Mouse (Mus musculus) embryonic facial prominence, embryonic 12.5 days (tissue): ENCODE data around the gene Gm9817. TPM values are rescaled to one million over a fixed set of nuclear protein-coding genes. Genes with fewer than 3 reads are reported as not detected.

Source experiments
- ATAC-seq: fragments of 200-750 bp; cut with Nextera tagmentation; 2 replicates; pipeline ENCODE4 v1.8.0; 2017; ENCODE audit not compliant: insufficient number of reproducible peaks, insufficient read depth, low FRiP score, low TSS enrichment
- H3K27ac ChIP-seq: fragments of 300-500 bp; sonication (generic); 2 replicates; pipeline ENCODE4 v1.5.1; 2016; ENCODE audit warnings: mild to moderate bottlenecking
- H3K27me3 ChIP-seq: fragments of 300-500 bp; sonication (generic); 2 replicates; pipeline ENCODE4 v1.6.1; 2016; ENCODE audit warnings: mild to moderate bottlenecking, moderate library complexity
- H3K36me3 ChIP-seq: fragments of 300-500 bp; sonication (generic); 2 replicates; pipeline ENCODE4 v1.6.1; 2016; ENCODE audit warnings: mild to moderate bottlenecking
- H3K4me1 ChIP-seq: fragments of 300-500 bp; sonication (generic); 2 replicates; pipeline ENCODE4 v1.6.1; 2016
- H3K4me2 ChIP-seq: fragments of 300-500 bp; sonication (generic); replicated peaks from 2 replicates; pipeline ENCODE4 v1.6.1; 2016; ENCODE audit warnings: mild to moderate bottlenecking, moderate library complexity
- H3K4me3 ChIP-seq: fragments of 300-500 bp; sonication (generic); 2 replicates; pipeline ENCODE4 v1.5.1; 2016; ENCODE audit warnings: mild to moderate bottlenecking
- H3K9ac ChIP-seq: fragments of 300-500 bp; sonication (generic); 2 replicates; pipeline ENCODE4 v1.6.1; 2016; ENCODE audit warnings: mild to moderate bottlenecking, moderate library complexity
- H3K9me3 ChIP-seq: fragments of 300-500 bp; sonication (generic); 2 replicates; pipeline ENCODE4 v1.6.1; 2016; ENCODE audit warnings: mild to moderate bottlenecking, moderate library complexity
- WGBS: fragments of 180-500 bp; shearing (Covaris S2); methylation state at CpG from one replicate; pipeline ENCODE4 v1.1.7; 2016; 5-methylcytosine and 5-hydroxymethylcytosine counted together
- polyA plus RNA-seq: library from polyadenylated mRNA; unstranded; fragments of >200 nt; fragmentation: Nextera tagmentation; extraction: Ambion mirVana; gene quantifications from 2 replicates; pipeline ENCODE4 v1.2.1, GENCODE M21; 2016

Gene Gm9817
- polyA plus RNA-seq, 1 experiment from 2014 or later: not detected

GRCm38 (mm10) chr13:45089846-45090245 lies 11.4 kb downstream of the Gm9817 start:
- no peak for ATAC-seq
- H3K27ac ChIP-seq: no peak overlapping the region
- H3K4me2 ChIP-seq: no peak overlapping the region
- H3K36me3 ChIP-seq: no peaks in the 10 kb centered on the region
- no peak overlapping the region for H3K4me3 ChIP-seq
- H3K4me1 ChIP-seq: peaks cover 13% of the 10 kb centered on the region
- H3K9me3 ChIP-seq: no peaks in the 10 kb centered on the region
- no peak overlapping the region for H3K9ac ChIP-seq
- 68% methylated on average over 13 of the region's 13 CpGs for WGBS
- no peaks in the 10 kb centered on the region for H3K27me3 ChIP-seq

GRCm38 (mm10) chr13:45092816-45093215 lies 14.3 kb downstream of the Gm9817 start:
- Histone ChIP-seq H3K4me1 (peaks cover 13% of the 10 kb centered on the region), H3K36me3 (no peaks in the 10 kb centered on the region), H3K4me3 (no peak overlapping the region), H3K4me2 (no peak overlapping the region), H3K9me3 (no peaks in the 10 kb centered on the region), H3K27ac (no peak overlapping the region), H3K9ac (no peak overlapping the region), H3K27me3 (no peaks in the 10 kb centered on the region)
- ATAC-seq: no peak
- WGBS: 86% methylated on average over 4 of the region's 4 CpGs

- Histone ChIP-seq H3K4me2 (no peak overlapping the region), H3K4me1 (no peaks in the 10 kb centered on the region; the same call in 1 of the 2 replicates), H3K9ac (no peak overlapping the region), H3K27me3 (no peaks in the 10 kb centered on the region), H3K9me3 (no peaks in the 10 kb centered on the region), H3K4me3 (no peak overlapping the region), H3K27ac (no peak overlapping the region), H3K36me3 (no peaks in the 10 kb centered on the region)
- no peak for ATAC-seq
- WGBS: 84% methylated on average over 9 of the region's 9 CpGs
Observed at GRCm38 (mm10) chr13:45095028-45095427, 16.5 kb downstream of the Gm9817 start.

- Histone ChIP-seq H3K9ac (no peak overlapping the region), H3K4me2 (no peak overlapping the region), H3K9me3 (no peaks in the 10 kb centered on the region), H3K36me3 (no peaks in the 10 kb centered on the region), H3K4me3 (no peak overlapping the region), H3K27ac (no peak overlapping the region), H3K4me1 (no peaks in the 10 kb centered on the region), H3K27me3 (no peaks in the 10 kb centered on the region)
- 72% methylated on average over 10 of the region's 10 CpGs for WGBS
- no peak for ATAC-seq
Observed at GRCm38 (mm10) chr13:45099582-45100229, 21.2 kb downstream of the Gm9817 start.

GRCm38 (mm10) chr13:45106480-45106879 lies 28.0 kb downstream of the Gm9817 start:
- no peak for ATAC-seq
- Histone ChIP-seq H3K9me3 (no peaks in the 10 kb centered on the region), H3K4me2 (no peak overlapping the region), H3K4me3 (no peak overlapping the region), H3K36me3 (no peaks in the 10 kb centered on the region), H3K4me1 (peaks cover 7% of the 10 kb centered on the region), H3K27ac (no peak overlapping the region), H3K27me3 (no peaks in the 10 kb centered on the region; the same call in 1 of the 2 replicates), H3K9ac (no peak overlapping the region)
- 66% methylated on average over 3 of the region's 3 CpGs for WGBS

- Histone ChIP-seq H3K27me3 (no peaks in the 10 kb centered on the region; the same call in 1 of the 2 replicates), H3K36me3 (no peaks in the 10 kb centered on the region), H3K4me3 (no peak overlapping the region), H3K4me2 (no peak overlapping the region), H3K27ac (no peak overlapping the region), H3K9ac (no peak overlapping the region), H3K4me1 (peaks cover 7% of the 10 kb centered on the region), H3K9me3 (no peaks in the 10 kb centered on the region)
- no peak for ATAC-seq
- WGBS: 68% methylated on average over 7 of the region's 7 CpGs
Observed at GRCm38 (mm10) chr13:45108851-45109390, 30.4 kb downstream of the Gm9817 start.

- no peak overlapping the region for H3K27ac ChIP-seq
- no peaks in the 10 kb centered on the region for H3K9me3 ChIP-seq
- WGBS: 88% methylated on average over 5 of the region's 5 CpGs
- H3K4me3 ChIP-seq: no peak overlapping the region
- H3K36me3 ChIP-seq: no peaks in the 10 kb centered on the region
- no peak for ATAC-seq
- H3K4me1 ChIP-seq: no peaks in the 10 kb centered on the region
- no peak overlapping the region for H3K4me2 ChIP-seq
- no peaks in the 10 kb centered on the region for H3K27me3 ChIP-seq
- no peak overlapping the region for H3K9ac ChIP-seq
Observed at GRCm38 (mm10) chr13:45118375-45118774, 39.9 kb downstream of the Gm9817 start.

- no peaks in the 10 kb centered on the region for H3K36me3 ChIP-seq
- H3K4me2 ChIP-seq: no peak overlapping the region
- no peaks in the 10 kb centered on the region for H3K4me1 ChIP-seq
- no peak overlapping the region for H3K4me3 ChIP-seq
- ATAC-seq: no peak
- no peak overlapping the region for H3K27ac ChIP-seq
- no peak overlapping the region for H3K9ac ChIP-seq
- WGBS: 82% methylated on average over 3 of the region's 3 CpGs
- no peaks in the 10 kb centered on the region for H3K9me3 ChIP-seq
- no peaks in the 10 kb centered on the region for H3K27me3 ChIP-seq
Observed at GRCm38 (mm10) chr13:45118822-45119221, 40.3 kb downstream of the Gm9817 start.

Other genes with a start within 250 kb of the Gm9817 start
- gene Dtnbp1, start 76.5 kb upstream of the Gm9817 start, polyA plus RNA-seq: 84.2 and 84.4 TPM in 2 replicates